Mouse (Mus musculus) hindbrain, embryonic 11.5 days (tissue): Measurements from ENCODE around the gene Gm867. TPM values are rescaled to one million over a fixed set of nuclear protein-coding genes. Genes with fewer than 3 reads are reported as not detected.
A peak's percentile ranks its signal among the peaks of the same experiment; 100 is the strongest.

Source experiments
- ATAC-seq: fragments of 200-750 bp; cut with Nextera tagmentation; 2 replicates; pipeline ENCODE4 v1.8.0; 2017; ENCODE audit warnings: mild to moderate bottlenecking, moderate TSS enrichment, moderate library complexity; ENCODE audit not compliant: low FRiP score
- DNase-seq: peaks from one replicate; pipeline ENCODE4 v3.0.0-alpha.2; 2015; ENCODE audit warnings: low spot score
- H3K27ac ChIP-seq: fragments of 300-500 bp; sonication (generic); 2 replicates; pipeline ENCODE4 v1.5.1; 2014; ENCODE audit warnings: mild to moderate bottlenecking, low read depth, low read length
- H3K27me3 ChIP-seq: fragments of 300-500 bp; sonication (generic); 2 replicates; pipeline ENCODE4 v1.6.1; 2014; ENCODE audit warnings: mild to moderate bottlenecking, low read length, moderate library complexity, mixed read lengths; ENCODE audit not compliant: control insufficient read depth, insufficient read depth
- H3K36me3 ChIP-seq: fragments of 300-500 bp; sonication (generic); 2 replicates; pipeline ENCODE4 v1.6.1; 2014; ENCODE audit warnings: mild to moderate bottlenecking, low read length, moderate library complexity, mixed read lengths; ENCODE audit not compliant: control insufficient read depth, insufficient read depth
- H3K4me1 ChIP-seq: fragments of 300-500 bp; sonication (generic); replicated peaks from 2 replicates; pipeline ENCODE4 v1.6.1; 2014; ENCODE audit warnings: low read length, mixed read lengths; ENCODE audit not compliant: control insufficient read depth, insufficient read depth
- H3K4me2 ChIP-seq: fragments of 300-500 bp; sonication (generic); replicated peaks from 2 replicates; pipeline ENCODE4 v1.6.1; 2014; ENCODE audit warnings: mild to moderate bottlenecking, low read depth, low read length
- H3K4me3 ChIP-seq: fragments of 300-500 bp; sonication (generic); 2 replicates; pipeline ENCODE4 v1.5.1; 2014; ENCODE audit warnings: low read depth, low read length
- H3K9ac ChIP-seq: fragments of 300-500 bp; sonication (generic); 2 replicates; pipeline ENCODE4 v1.6.1; 2014; ENCODE audit warnings: low read depth, low read length
- H3K9me3 ChIP-seq: fragments of 300-500 bp; sonication (generic); 2 replicates; pipeline ENCODE4 v1.6.1; 2016; ENCODE audit warnings: low read length; ENCODE audit not compliant: control insufficient read depth
- WGBS: fragments of 180-500 bp; shearing (Covaris S2); extraction: QIAGEN DNeasy Blood & Tissue Kit; methylation state at CpG from one replicate; pipeline ENCODE4 v1.1.7; 2014; 5-methylcytosine and 5-hydroxymethylcytosine counted together
- polyA plus RNA-seq: library from polyadenylated mRNA; unstranded; fragments of >200 nt; fragmentation: Nextera tagmentation; extraction: Ambion mirVana; gene quantifications from 2 replicates; pipeline ENCODE4 v1.2.1, GENCODE M21; 2014

Gene Gm867
- polyA plus RNA-seq, 1 experiment from 2014 or later: 2.0 TPM

GRCm38 (mm10) chr10:75915557-75915956 is 24.9 kb downstream of the Gm867 start:
- peaks cover 5% of the 10 kb centered on the region; the same call in 1 of the 2 replicates for H3K36me3 ChIP-seq
- ATAC-seq: no peak

GRCm38 (mm10) chr10:75913013-75913589 is 27.4 kb downstream of the Gm867 start:
- 76% methylated on average over 6 of the region's 6 CpGs for WGBS
- no peak for ATAC-seq
- Histone ChIP-seq H3K27ac (no peak overlapping the region), H3K4me1 (no peaks in the 10 kb centered on the region), H3K9ac (no peak overlapping the region), H3K27me3 (no peaks in the 10 kb centered on the region), H3K36me3 (peaks cover 5% of the 10 kb centered on the region; the same call in 1 of the 2 replicates), H3K9me3 (no peaks in the 10 kb centered on the region), H3K4me2 (no peak overlapping the region), H3K4me3 (no peak overlapping the region)
- DNase-seq: no peak

More at GRCm38 (mm10) chr10:75915557-75915956, 24.9 kb downstream of the Gm867 start:
- no peak overlapping the region for H3K9ac ChIP-seq
- WGBS: 88% methylated on average over 7 of the region's 7 CpGs
- H3K27ac ChIP-seq: no peak overlapping the region
- H3K4me1 ChIP-seq: no peaks in the 10 kb centered on the region
- no peak overlapping the region for H3K4me3 ChIP-seq
- H3K4me2 ChIP-seq: no peak overlapping the region
- H3K9me3 ChIP-seq: no peaks in the 10 kb centered on the region
- H3K27me3 ChIP-seq: no peaks in the 10 kb centered on the region
- DNase-seq: no peak

GRCm38 (mm10) chr10:75910698-75911097 is 29.8 kb downstream of the Gm867 start:
- 92% methylated on average over 2 of the region's 2 CpGs for WGBS
- no peak for DNase-seq
- ATAC-seq: no peak
- H3K4me3 ChIP-seq: no peak overlapping the region
- no peaks in the 10 kb centered on the region for H3K27me3 ChIP-seq
- peaks cover 17% of the 10 kb centered on the region for H3K36me3 ChIP-seq
- H3K9me3 ChIP-seq: no peaks in the 10 kb centered on the region
- no peak overlapping the region for H3K27ac ChIP-seq
- no peaks in the 10 kb centered on the region for H3K4me1 ChIP-seq
- no peak overlapping the region for H3K9ac ChIP-seq
- no peak overlapping the region for H3K4me2 ChIP-seq

GRCm38 (mm10) chr10:75906882-75907281 is 33.6 kb downstream of the Gm867 start:
- H3K27me3 ChIP-seq: no peaks in the 10 kb centered on the region
- ATAC-seq (no peak), DNase-seq (no peak)
- no peak overlapping the region for H3K4me2 ChIP-seq
- 95% methylated on average over 4 of the region's 4 CpGs for whole genome bisulfite sequencing
- no peak overlapping the region for H3K27ac ChIP-seq
- no peak overlapping the region for H3K4me3 ChIP-seq
- no peaks in the 10 kb centered on the region for H3K9me3 ChIP-seq
- no peak overlapping the region for H3K9ac ChIP-seq
- H3K4me1 ChIP-seq: no peaks in the 10 kb centered on the region
- H3K36me3 ChIP-seq: peaks cover 34% of the 10 kb centered on the region

- H3K36me3 ChIP-seq: peaks cover 32% of the 10 kb centered on the region
- no peak for ATAC-seq
Measured at GRCm38 (mm10) chr10:75904391-75904790, 36.1 kb downstream of the Gm867 start.

GRCm38 (mm10) chr10:75898846-75899245 is 41.6 kb downstream of the Gm867 start:
- H3K27ac ChIP-seq: no peak overlapping the region
- no peak for DNase-seq
- no peak for ATAC-seq
- no peaks in the 10 kb centered on the region for H3K9me3 ChIP-seq
- H3K27me3 ChIP-seq: no peaks in the 10 kb centered on the region
- no peak overlapping the region for H3K4me2 ChIP-seq
- 76% methylated on average over 3 of the region's 3 CpGs for WGBS
- peaks cover under 1% of the 10 kb centered on the region; the same call in 1 of the 2 replicates for H3K4me1 ChIP-seq
- H3K36me3 ChIP-seq: peaks cover 22% of the 10 kb centered on the region
- no peak overlapping the region for H3K9ac ChIP-seq
- no peak overlapping the region for H3K4me3 ChIP-seq

More at GRCm38 (mm10) chr10:75904391-75904790, 36.1 kb downstream of the Gm867 start:
- no peaks in the 10 kb centered on the region for H3K9me3 ChIP-seq
- H3K4me2 ChIP-seq: no peak overlapping the region
- no peaks in the 10 kb centered on the region for H3K27me3 ChIP-seq
- WGBS: 90% methylated on average over 5 of the region's 5 CpGs
- no peaks in the 10 kb centered on the region for H3K4me1 ChIP-seq
- no peak overlapping the region for H3K27ac ChIP-seq
- no peak overlapping the region for H3K9ac ChIP-seq
- DNase-seq: no peak
- H3K4me3 ChIP-seq: no peak overlapping the region

GRCm38 (mm10) chr10:75898039-75898564 is 42.4 kb downstream of the Gm867 start:
- WGBS: 81% methylated on average over 6 of the region's 6 CpGs
- peaks cover 2% of the 10 kb centered on the region; the same call in 1 of the 2 replicates for H3K4me1 ChIP-seq
- peaks cover 20% of the 10 kb centered on the region for H3K36me3 ChIP-seq
- no peaks in the 10 kb centered on the region for H3K27me3 ChIP-seq
- no peak overlapping the region for H3K9ac ChIP-seq
- no peaks in the 10 kb centered on the region for H3K9me3 ChIP-seq
- ATAC-seq: no peak
- no peak for DNase-seq
- no peak overlapping the region for H3K4me2 ChIP-seq
- no peak overlapping the region for H3K27ac ChIP-seq
- no peak overlapping the region for H3K4me3 ChIP-seq

GRCm38 (mm10) chr10:75897373-75897772 is 43.1 kb downstream of the Gm867 start:
- no peaks in the 10 kb centered on the region for H3K27me3 ChIP-seq
- no peak overlapping the region for H3K4me3 ChIP-seq
- H3K36me3 ChIP-seq: peaks cover 14% of the 10 kb centered on the region
- WGBS: 44% methylated on average over 6 of the region's 6 CpGs
- no peak overlapping the region for H3K9ac ChIP-seq
- H3K4me2 ChIP-seq: no peak overlapping the region
- H3K9me3 ChIP-seq: no peaks in the 10 kb centered on the region
- DNase-seq (peak; percentile 85), ATAC-seq (no peak)
- H3K27ac ChIP-seq: no peak overlapping the region
- peaks cover 2% of the 10 kb centered on the region; the same call in 1 of the 2 replicates for H3K4me1 ChIP-seq

GRCm38 (mm10) chr10:75896208-75896607 is 44.3 kb downstream of the Gm867 start:
- no peak overlapping the region for H3K4me2 ChIP-seq
- H3K27ac ChIP-seq: no peak overlapping the region
- no peaks in the 10 kb centered on the region for H3K27me3 ChIP-seq
- H3K36me3 ChIP-seq: peaks cover 10% of the 10 kb centered on the region
- WGBS: 95% methylated on average over 1 of the region's 1 CpGs
- peaks cover 2% of the 10 kb centered on the region; the same call in 1 of the 2 replicates for H3K4me1 ChIP-seq
- DNase-seq: no peak
- no peak overlapping the region for H3K9ac ChIP-seq
- no peak for ATAC-seq
- H3K9me3 ChIP-seq: no peaks in the 10 kb centered on the region
- no peak overlapping the region for H3K4me3 ChIP-seq
